Mouse (Mus musculus) stomach, embryonic 16.5 days (tissue): Measurements from ENCODE around the gene Col4a4. TPM values are rescaled to one million over a fixed set of nuclear protein-coding genes. Genes with fewer than 3 reads are reported as not detected.
A peak's percentile ranks its signal among the peaks of the same experiment; 100 is the strongest.

ENCODE experiments used
- ATAC-seq: fragments of 200-750 bp; cut with Nextera tagmentation; 2 replicates; pipeline ENCODE4 v1.8.0; 2017; ENCODE audit warnings: moderate number of reproducible peaks, moderate TSS enrichment; ENCODE audit not compliant: insufficient read depth, low FRiP score
- H3K27ac ChIP-seq: fragments of 300-500 bp; sonication (generic); 2 replicates; pipeline ENCODE4 v1.5.1; 2014; ENCODE audit warnings: low read length
- H3K27me3 ChIP-seq: fragments of 300-500 bp; sonication (generic); 2 replicates; pipeline ENCODE4 v1.6.1; 2014; ENCODE audit warnings: low read length, control low read depth, mixed read lengths; ENCODE audit not compliant: control insufficient read depth, insufficient read depth
- H3K36me3 ChIP-seq: fragments of 300-500 bp; sonication (generic); 2 replicates; pipeline ENCODE4 v1.6.1; 2014; ENCODE audit warnings: low read length; ENCODE audit not compliant: control insufficient read depth, insufficient read depth
- H3K4me1 ChIP-seq: fragments of 300-500 bp; sonication (generic); 2 replicates; pipeline ENCODE4 v1.6.1; 2014; ENCODE audit warnings: low read length, control low read depth, mixed read lengths; ENCODE audit not compliant: control insufficient read depth, insufficient read depth
- H3K4me2 ChIP-seq: fragments of 300-500 bp; sonication (generic); 2 replicates; pipeline ENCODE4 v1.6.1; 2014; ENCODE audit warnings: low read depth, low read length, mixed read lengths
- H3K4me3 ChIP-seq: fragments of 300-500 bp; sonication (generic); replicated peaks from 2 replicates; pipeline ENCODE4 v1.5.1; 2014; ENCODE audit warnings: mild to moderate bottlenecking, low read length
- H3K9ac ChIP-seq: fragments of 300-500 bp; sonication (generic); 2 replicates; pipeline ENCODE4 v1.6.1; 2014; ENCODE audit warnings: low read length
- H3K9me3 ChIP-seq: fragments of 300-500 bp; sonication (generic); replicated peaks from 2 replicates; pipeline ENCODE4 v1.6.1; 2016; ENCODE audit warnings: low read length, control low read depth; ENCODE audit not compliant: control insufficient read depth
- WGBS: fragments of 180-500 bp; shearing (Covaris S2); extraction: QIAGEN DNeasy Blood & Tissue Kit; methylation state at CpG from one replicate; pipeline ENCODE4 v1.1.7; 2014; 5-methylcytosine and 5-hydroxymethylcytosine counted together
- polyA plus RNA-seq: library from polyadenylated mRNA; unstranded; fragments of >200 nt; fragmentation: Nextera tagmentation; extraction: Ambion mirVana; gene quantifications from 2 replicates; pipeline ENCODE4 v1.2.1, GENCODE M21; 2015

Col4a4 gene
- polyA plus RNA-seq, 1 experiment from 2014 or later, result 0.61 TPM

DNA sequence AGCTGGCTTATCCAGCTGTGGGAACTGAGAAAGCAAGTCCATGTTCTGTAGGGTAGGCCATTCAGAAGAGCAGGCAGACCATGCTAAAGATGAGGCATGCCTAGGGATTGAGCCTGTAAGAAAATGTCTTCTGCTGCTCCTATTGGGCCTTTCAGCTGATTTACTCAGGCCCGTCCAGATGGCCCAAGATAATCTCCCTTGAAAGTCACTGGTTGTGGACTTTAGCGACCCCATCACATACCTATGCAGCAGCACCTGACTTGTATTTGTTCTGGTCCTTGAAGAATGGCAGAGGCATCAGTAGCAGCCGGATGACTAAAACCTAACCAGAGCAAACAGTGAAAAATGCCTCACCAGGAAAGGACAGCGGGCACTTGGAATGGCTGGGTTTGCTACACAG, 171.0 kb downstream of the Col4a4 start:
- H3K4me1 ChIP-seq, result peaks cover 7% of the 10 kb centered on the region; the same call in 1 of the 2 replicates
- no peak overlapping the region for H3K27ac ChIP-seq
- H3K4me2 ChIP-seq, result no peak overlapping the region
- H3K36me3 ChIP-seq, result no peaks in the 10 kb centered on the region
- ATAC-seq, result no peak
- no peaks in the 10 kb centered on the region for H3K9me3 ChIP-seq
- H3K4me3 ChIP-seq, result no peak overlapping the region
- no peak overlapping the region for H3K9ac ChIP-seq
- WGBS, result 67% methylated on average over 4 of the region's 4 CpGs
- H3K27me3 ChIP-seq, result no peaks in the 10 kb centered on the region

DNA sequence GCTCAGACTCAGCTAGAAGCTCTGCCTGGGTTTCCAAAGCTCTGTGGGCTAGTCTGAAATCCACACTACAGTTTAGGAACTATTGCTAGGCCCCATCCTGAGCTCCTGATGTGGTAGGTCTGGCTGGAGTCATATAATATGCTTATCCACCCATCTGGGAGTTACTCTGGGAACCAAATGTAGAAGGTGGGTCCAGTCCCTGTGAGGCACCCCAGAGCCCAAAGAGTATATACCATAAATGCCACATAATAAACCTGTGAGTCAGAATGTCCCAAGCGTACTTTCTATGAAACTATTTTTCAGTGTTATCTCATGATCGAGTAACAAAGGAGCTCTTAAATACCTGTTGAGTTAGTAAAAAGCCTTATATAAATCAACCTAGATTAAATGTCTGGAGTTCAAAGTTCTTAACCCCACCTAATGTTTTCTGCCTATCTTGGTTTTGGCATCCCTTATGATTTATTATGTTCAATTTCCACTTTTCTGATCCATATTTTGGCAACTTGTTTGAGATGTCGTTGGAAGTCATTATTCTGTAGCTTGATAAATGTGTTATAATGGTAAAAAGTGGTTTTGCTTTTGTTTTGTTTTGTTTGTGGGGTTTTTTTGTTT, 172.1 kb downstream of the Col4a4 start:
- peaks cover 7% of the 10 kb centered on the region; the same call in 1 of the 2 replicates for H3K4me1 ChIP-seq
- no peak overlapping the region for H3K9ac ChIP-seq
- no peak overlapping the region for H3K4me2 ChIP-seq
- no peaks in the 10 kb centered on the region for H3K36me3 ChIP-seq
- ATAC-seq, result peak; percentile 37; the same call in 1 of the 2 replicates
- WGBS, result 53% methylated on average over 3 of the region's 3 CpGs
- no peaks in the 10 kb centered on the region for H3K9me3 ChIP-seq
- H3K27ac ChIP-seq, result no peak overlapping the region
- H3K27me3 ChIP-seq, result no peaks in the 10 kb centered on the region
- no peak overlapping the region for H3K4me3 ChIP-seq

- WGBS, result 40% methylated on average over 4 of the region's 4 CpGs
- Histone ChIP-seq H3K4me2 (no peak overlapping the region), H3K27me3 (no peaks in the 10 kb centered on the region), H3K9ac (no peak overlapping the region), H3K4me3 (no peak overlapping the region), H3K9me3 (no peaks in the 10 kb centered on the region), H3K36me3 (no peaks in the 10 kb centered on the region), H3K4me1 (peaks cover 7% of the 10 kb centered on the region; the same call in 1 of the 2 replicates), H3K27ac (no peak overlapping the region)
- ATAC-seq, result no peak
These were observed 174.6 kb downstream of the Col4a4 start for GRCm38 (mm10) chr1:82412085-82412484.

DNA sequence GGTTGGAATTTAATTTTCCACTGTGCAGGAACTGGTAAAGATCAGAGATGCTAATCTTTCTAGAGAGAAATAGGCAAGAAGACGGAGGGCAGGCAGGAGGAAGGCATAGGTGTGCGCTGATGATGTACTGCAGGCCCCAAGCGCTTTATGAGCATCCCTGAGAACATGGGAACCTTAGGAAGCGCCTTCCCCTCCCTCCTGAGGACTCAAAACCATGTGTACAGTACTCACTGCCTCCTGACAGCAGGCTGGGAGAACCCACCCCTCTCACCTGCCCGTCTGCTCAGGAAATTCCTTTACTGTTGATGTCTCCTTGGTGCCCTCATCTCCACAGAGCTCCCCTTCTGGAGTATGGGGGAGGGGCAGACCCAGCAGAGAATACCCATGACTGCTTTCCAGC, 175.1 kb downstream of the Col4a4 start:
- 72% methylated on average over 5 of the region's 5 CpGs for WGBS
- no peak for ATAC-seq

GRCm38 (mm10) chr1:82410548-82410947, 176.1 kb downstream of the Col4a4 start:
- Histone ChIP-seq H3K9me3 (no peaks in the 10 kb centered on the region), H3K27me3 (no peaks in the 10 kb centered on the region), H3K4me1 (peaks cover 6% of the 10 kb centered on the region; the same call in 1 of the 2 replicates), H3K36me3 (no peaks in the 10 kb centered on the region), H3K9ac (no peak overlapping the region), H3K4me2 (no peak overlapping the region), H3K4me3 (no peak overlapping the region), H3K27ac (no peak overlapping the region)
- ATAC-seq, result no peak
- WGBS, result 78% methylated on average over 3 of the region's 3 CpGs

More for the DNA sequence above, 175.1 kb downstream of the Col4a4 start:
- H3K36me3 ChIP-seq, result no peaks in the 10 kb centered on the region
- H3K9me3 ChIP-seq, result no peaks in the 10 kb centered on the region
- no peak overlapping the region for H3K4me2 ChIP-seq
- peaks cover 7% of the 10 kb centered on the region; the same call in 1 of the 2 replicates for H3K4me1 ChIP-seq
- no peak overlapping the region for H3K27ac ChIP-seq
- H3K4me3 ChIP-seq, result no peak overlapping the region
- no peaks in the 10 kb centered on the region for H3K27me3 ChIP-seq
- H3K9ac ChIP-seq, result no peak overlapping the region

GRCm38 (mm10) chr1:82409271-82409670, 177.4 kb downstream of the Col4a4 start:
- Histone ChIP-seq H3K9me3 (no peaks in the 10 kb centered on the region), H3K27me3 (no peaks in the 10 kb centered on the region), H3K4me1 (peaks cover 4% of the 10 kb centered on the region; the same call in 1 of the 2 replicates), H3K27ac (no peak overlapping the region), H3K4me3 (no peak overlapping the region), H3K36me3 (no peaks in the 10 kb centered on the region), H3K4me2 (no peak overlapping the region), H3K9ac (no peak overlapping the region)
- WGBS, result 92% methylated on average over 9 of the region's 9 CpGs
- ATAC-seq, result no peak

DNA sequence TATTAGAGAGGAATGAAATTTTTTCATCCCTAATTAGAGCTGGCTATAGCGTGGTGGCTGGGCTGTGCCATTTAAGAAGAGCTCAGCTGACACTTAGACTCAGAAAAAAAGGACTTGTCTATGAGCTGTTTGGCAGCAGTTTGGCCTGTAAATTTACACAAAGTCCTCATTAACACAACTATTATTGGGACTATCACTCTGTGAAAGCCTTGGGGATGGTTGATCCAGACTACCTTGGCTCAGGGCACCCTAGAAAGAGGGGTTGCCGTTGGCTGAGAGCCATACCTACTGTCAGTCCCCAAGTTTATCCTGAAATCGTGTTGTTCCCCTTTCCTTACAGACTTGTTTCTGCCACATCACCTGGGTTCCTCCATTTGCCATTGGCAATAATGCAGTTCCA, 178.9 kb downstream of the Col4a4 start:
- Histone ChIP-seq H3K27me3 (no peaks in the 10 kb centered on the region), H3K4me3 (no peak overlapping the region), H3K9me3 (no peaks in the 10 kb centered on the region), H3K9ac (no peak overlapping the region), H3K27ac (no peak overlapping the region), H3K36me3 (no peaks in the 10 kb centered on the region), H3K4me2 (no peak overlapping the region), H3K4me1 (peaks cover 4% of the 10 kb centered on the region; the same call in 1 of the 2 replicates)
- 90% methylated on average over 3 of the region's 3 CpGs for WGBS
- no peak for ATAC-seq

Other genes with a start within 250 kb of the Col4a4 start
- 0.47 and 0.63 TPM in 2 replicates for gene Col4a3, start 72 bp upstream of the Col4a4 start, polyA plus RNA-seq
- 170 and 177 TPM in 2 replicates for gene Mff, start 138.0 kb upstream of the Col4a4 start, polyA plus RNA-seq
- 19.1 and 21.3 TPM in 2 replicates for gene Tm4sf20, start 181.6 kb upstream of the Col4a4 start, polyA plus RNA-seq
- not detected in 2 replicates for gene Gm47791, start 184.4 kb upstream of the Col4a4 start, polyA plus RNA-seq